Comparison of ENCODE assay signal across 8 mouse cellular contexts in genomic region chr11:76570741-76571612, GRCm38 (mm10). TPM values are rescaled to one million over a fixed set of nuclear protein-coding genes. Genes with fewer than 3 reads are reported as not detected.
A peak's percentile ranks its signal among the peaks of the same experiment; 100 is the strongest.
DNase-seq lines count a peak whose midpoint lies in the region; ATAC-seq lines count a peak whose summit lies in the region.

No protein-coding gene starts in this region.

- peak overlapping the region; percentile 46 for H3K4me3 ChIP-seq in liver, embryonic 15.5 days (replicated peaks)

- no peaks in the 10 kb centered on the region for H3K9me3 ChIP-seq in liver, embryonic 15.5 days (replicated peaks)

- peak; percentile 60 to 80 for DNase-seq in left cerebral cortex, adult 18-20 months (ENCODE audit: low spot score in 2 of 2)
- DNase-seq in left cerebral cortex, adult 11 months (ENCODE audit: low spot score), result no peak
- peak; percentile 69 for DNase-seq in brain, adult 2 months (ENCODE audit: low read depth, low spot score)
- peak; percentile 57 for DNase-seq in forelimb bud, embryonic 11.5 days (ENCODE audit: low read depth, low spot score)
- DNase-seq in kidney, postnatal 10 days, result peak; percentile 57
- DNase-seq in right cerebral cortex, postnatal 14 days, result peak; percentile 76
- DNase-seq in c-Kit-positive CD71-positive TER-119-positive erythroid progenitor cells, embryonic 14.5 days (ENCODE audit: low spot score), result no peak

- H3K27ac ChIP-seq in liver, embryonic 15.5 days (replicated peaks), result no peak overlapping the region

- peak overlapping the region; percentile 63 for H3K4me2 ChIP-seq in liver, embryonic 15.5 days

- no peaks in the 10 kb centered on the region for H3K36me3 ChIP-seq in liver, embryonic 15.5 days (replicated peaks)

- 0 out of 2 replicates have a peak, but pooled peaks cover 4% of the 10 kb centered on the region for H3K4me1 ChIP-seq in liver, embryonic 15.5 days (replicated peaks)

- ATAC-seq in liver, embryonic 15.5 days (ENCODE audit: insufficient read depth), result no peak

- WGBS in liver, embryonic 15.5 days (ENCODE audit: insufficient replicate concordance), result 3% methylated on average over 66 of the region's 66 CpGs

- peaks cover 67% of the 10 kb centered on the region for H3K27me3 ChIP-seq in liver, embryonic 15.5 days

- no peak overlapping the region for H3K9ac ChIP-seq in liver, embryonic 15.5 days

RNA-seq across cellular contexts. Expression of gene Abr, which starts 51.1 kb away (rescaled TPM):
- total RNA-seq in left cerebral cortex, adult 18-20 months (2021), result 100 to 1,000 TPM; 413 to 418 TPM
- 3.9 and 4.3 TPM in 2 replicates for polyA plus RNA-seq in liver, embryonic 15.5 days (2015; fragmentation: Nextera tagmentation; extraction: Ambion mirVana)

Comparison
In these comparisons a context has a peak if more than half of its experiments do, and no peak if none do; other contexts are left out.
1. DNase-seq: peak in left cerebral cortex, adult 18-20 months (2 of 2), brain, adult 2 months (single experiment), forelimb bud, embryonic 11.5 days (single experiment), kidney, postnatal 10 days (single experiment) and right cerebral cortex, postnatal 14 days (single experiment); none in left cerebral cortex, adult 11 months (single experiment) and c-Kit-positive CD71-positive TER-119-positive erythroid progenitor cells, embryonic 14.5 days (single experiment).